In the genomic region with DNA sequence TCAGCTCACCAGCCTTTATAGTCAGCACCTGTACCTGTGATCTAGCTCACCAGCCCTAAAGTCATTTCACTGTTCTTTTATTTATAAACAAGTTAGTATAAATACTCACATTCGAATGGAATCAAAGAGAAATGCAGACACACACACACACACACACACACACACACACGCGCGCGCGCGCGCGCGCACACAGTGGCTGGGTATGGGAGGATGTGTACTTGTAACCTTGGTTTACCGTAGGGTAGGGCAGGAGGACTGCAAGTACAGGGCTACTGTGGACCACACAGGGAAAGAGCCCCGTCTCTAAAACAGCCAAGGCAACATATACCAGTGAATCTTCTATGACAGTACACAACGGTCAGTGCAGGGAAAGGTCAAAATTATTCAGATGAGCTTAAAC, we compare ENCODE assay signal across 21 mouse cellular contexts.
DNase-seq lines count a peak whose midpoint lies in the region; ATAC-seq and TF ChIP-seq lines count a peak whose summit lies in the region.
"Had no signal": no experiment of that assay in that cellular context is flagged by ENCODE, and none has a peak within 500 bp of the region (broad histone marks: within the 10 kb centered on the region; RNA-seq: fewer than 3 reads in every experiment).

No protein-coding gene starts in this region.

- DNase-seq in adrenal gland, postnatal 10 days: peak; percentile 32
- DNase-seq in adrenal gland, adult 8-10 months: no peak
- peak; percentile 23 for DNase-seq in kidney, adult 2 months
- DNase-seq in CD4-positive helper T cell, adult 2 months (ENCODE audit: low read depth, low spot score): peak; percentile 84
- DNase-seq in cerebellum, postnatal 14 days: peak; percentile 22 to 48
- DNase-seq in forebrain, embryonic 10.5 days (ENCODE audit: extremely low spot score, low spot score): no peak
- DNase-seq in ovary, postnatal 14 days (ENCODE audit: low spot score): no peak
- DNase-seq: embryo, embryonic 11 days; forebrain, postnatal 0 days; gastrocnemius, postnatal 25 days; layer of hippocampus, adult 9-11 months; liver, embryonic 13.5 days; lung, postnatal 10 days; spleen, adult 18-20 months had no signal

- no peaks in the 10 kb centered on the region for H3K9me3 ChIP-seq in kidney, embryonic 16.5 days (ENCODE audit: low read length)
- H3K9me3 ChIP-seq in forebrain, embryonic 10.5 days: no peaks in the 10 kb centered on the region
- H3K9me3 ChIP-seq: heart, embryonic 13.5 days; hindbrain, embryonic 10.5 days; intestine, embryonic 15.5 days; limb, embryonic 10.5 days; liver, embryonic 13.5 days; megakaryocyte, embryonic 14.5 days had no signal

- H3K9ac ChIP-seq in kidney, embryonic 16.5 days (replicated peaks; ENCODE audit: low read length): no peak overlapping the region
- H3K9ac ChIP-seq: forebrain, postnatal 0 days; heart, embryonic 13.5 days; intestine, embryonic 15.5 days; liver, embryonic 13.5 days had no signal

- H3K4me2 ChIP-seq in kidney, embryonic 16.5 days (replicated peaks; ENCODE audit: low read depth, low read length): no peak overlapping the region
- H3K4me2 ChIP-seq: heart, embryonic 13.5 days; intestine, embryonic 15.5 days; liver, embryonic 13.5 days had no signal

- no peaks in the 10 kb centered on the region for H3K36me3 ChIP-seq in kidney, adult 2 months (ENCODE audit: control insufficient read depth, insufficient read depth, low read length)
- no peaks in the 10 kb centered on the region for H3K36me3 ChIP-seq in kidney, embryonic 16.5 days (ENCODE audit: insufficient read depth, low read length)
- peaks cover 2% of the 10 kb centered on the region; the same call in 1 of the 2 replicates for H3K36me3 ChIP-seq in forebrain, embryonic 10.5 days (replicated peaks)
- H3K36me3 ChIP-seq: heart, embryonic 13.5 days; intestine, embryonic 15.5 days; limb, embryonic 10.5 days had no signal

- H3K4me3 ChIP-seq in kidney, adult 2 months (ENCODE audit: insufficient read depth, low read depth, low read length): no peak overlapping the region
- no peak overlapping the region for H3K4me3 ChIP-seq in kidney, embryonic 16.5 days (ENCODE audit: low read length)
- no peak overlapping the region for H3K4me3 ChIP-seq in forebrain, embryonic 10.5 days
- H3K4me3 ChIP-seq: heart, embryonic 13.5 days; hindbrain, embryonic 10.5 days; intestine, embryonic 15.5 days; limb, embryonic 10.5 days; liver, embryonic 13.5 days; megakaryocyte, embryonic 14.5 days had no signal

- ATAC-seq in kidney, embryonic 16.5 days (ENCODE audit: low FRiP score, low TSS enrichment): no peak
- ATAC-seq: forebrain, postnatal 0 days; intestine, embryonic 15.5 days had no signal

- H3K4me1 ChIP-seq in kidney, adult 2 months (ENCODE audit: control insufficient read depth, insufficient read depth, low read length): no peaks in the 10 kb centered on the region
- H3K4me1 ChIP-seq in kidney, embryonic 16.5 days (ENCODE audit: insufficient read depth, low read length): no peaks in the 10 kb centered on the region
- no peaks in the 10 kb centered on the region for H3K4me1 ChIP-seq in forebrain, embryonic 10.5 days
- H3K4me1 ChIP-seq: hindbrain, embryonic 10.5 days; intestine, embryonic 15.5 days; limb, embryonic 10.5 days had no signal

- no peak for TF ChIP-seq CTCF in kidney, adult 2 months (conservative IDR thresholded peaks at IDR 0.05; ENCODE audit: insufficient read depth, insufficient read length, low read depth, low read length)

- 95% methylated on average over 13 of the region's 13 CpGs for WGBS in kidney, adult 2 months
- 93% methylated on average over 13 of the region's 13 CpGs for WGBS in kidney, embryonic 16.5 days
- WGBS in forebrain, embryonic 10.5 days: 96% methylated on average over 13 of the region's 13 CpGs

- no peak for TF ChIP-seq POLR2A in kidney, adult 2 months (IDR thresholded peaks at IDR 0.05; ENCODE audit: low read depth, low read length)

- H3K27ac ChIP-seq in kidney, adult 2 months (ENCODE audit: insufficient read depth, low read depth, low read length): no peak overlapping the region
- no peak overlapping the region for H3K27ac ChIP-seq in kidney, embryonic 16.5 days (ENCODE audit: low read length)
- no peak overlapping the region for H3K27ac ChIP-seq in forebrain, embryonic 10.5 days
- H3K27ac ChIP-seq: heart, embryonic 13.5 days; hindbrain, embryonic 10.5 days; intestine, embryonic 15.5 days; kidney, postnatal 0 days; limb, embryonic 10.5 days; liver, embryonic 13.5 days had no signal

- no peaks in the 10 kb centered on the region for H3K27me3 ChIP-seq in kidney, adult 2 months (replicated peaks; ENCODE audit: control insufficient read depth, insufficient read depth, low read length)
- no peaks in the 10 kb centered on the region for H3K27me3 ChIP-seq in kidney, embryonic 16.5 days (ENCODE audit: insufficient read depth, low read length)
- no peaks in the 10 kb centered on the region for H3K27me3 ChIP-seq in forebrain, embryonic 10.5 days (ENCODE audit: poor library complexity, severe bottlenecking)
- H3K27me3 ChIP-seq: heart, embryonic 13.5 days; intestine, embryonic 15.5 days; liver, embryonic 13.5 days; megakaryocyte, embryonic 14.5 days had no signal

Comparison
In these comparisons a context has a peak if more than half of its experiments do, and no peak if none do; other contexts are left out.
1. DNase-seq: peak in adrenal gland, postnatal 10 days (single experiment), kidney, adult 2 months (single experiment), CD4-positive helper T cell, adult 2 months (single experiment) and cerebellum, postnatal 14 days (2 of 2); none in adrenal gland, adult 8-10 months (single experiment), forebrain, embryonic 10.5 days (single experiment) and ovary, postnatal 14 days (single experiment).